Mouse (Mus musculus) olfactory bulb, adult 2 months (tissue): ENCODE data around the gene Srsf4.

Experiments
- CTCF ChIP-seq: fragments of 200-500 bp; IDR thresholded peaks from 2 replicates; pipeline ENCODE4 v1.5.1; 2012; ENCODE audit warnings: low read depth, mild to moderate bottlenecking, low read length, moderate library complexity; ENCODE audit not compliant: insufficient read depth
- POLR2A ChIP-seq: fragments of 200-500 bp; IDR thresholded peaks from 2 replicates; pipeline ENCODE4 v1.6.1; 2012; ENCODE audit warnings: mild to moderate bottlenecking, low read depth, low read length, moderate library complexity; ENCODE audit not compliant: insufficient read depth

DNA sequence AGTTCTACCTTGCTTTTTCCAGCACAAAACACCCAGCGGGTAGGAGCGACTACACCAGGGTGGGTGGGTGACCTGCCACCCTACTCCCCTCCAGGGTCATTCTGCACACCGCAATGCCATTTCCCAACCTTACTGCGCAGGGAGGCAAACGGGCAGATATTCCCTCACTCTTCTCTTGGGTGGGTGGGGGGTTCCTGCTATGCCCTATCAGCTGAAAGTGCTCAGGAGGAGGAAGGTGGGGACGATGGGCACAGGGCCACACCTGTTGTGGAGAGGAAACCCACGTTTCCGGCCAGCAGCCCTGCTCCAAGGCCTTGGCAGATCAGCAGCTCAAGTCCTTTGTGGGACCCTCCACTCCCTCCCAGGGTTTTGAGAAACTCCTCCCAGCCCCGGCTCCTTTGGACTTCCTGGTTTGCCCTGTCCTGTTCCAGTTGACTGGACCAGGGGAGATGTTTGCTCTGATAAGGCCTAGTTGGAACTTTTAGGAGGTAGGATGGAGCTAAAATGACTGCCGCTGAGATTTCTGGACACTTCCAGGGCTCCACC lies 43.7 kb downstream of the Srsf4 start:
- TF ChIP-seq CTCF (no peak), POLR2A (no peak)
